Mouse (Mus musculus): ENCODE results near the gene Hand1. TPM values are rescaled to one million over a fixed set of nuclear protein-coding genes. Genes with fewer than 3 reads are reported as not detected.

Gene Hand1
- 17.4 and 20.7 TPM in 2 replicates for polyA plus RNA-seq (2015; fragmentation: Nextera tagmentation; extraction: Ambion mirVana)

DNA sequence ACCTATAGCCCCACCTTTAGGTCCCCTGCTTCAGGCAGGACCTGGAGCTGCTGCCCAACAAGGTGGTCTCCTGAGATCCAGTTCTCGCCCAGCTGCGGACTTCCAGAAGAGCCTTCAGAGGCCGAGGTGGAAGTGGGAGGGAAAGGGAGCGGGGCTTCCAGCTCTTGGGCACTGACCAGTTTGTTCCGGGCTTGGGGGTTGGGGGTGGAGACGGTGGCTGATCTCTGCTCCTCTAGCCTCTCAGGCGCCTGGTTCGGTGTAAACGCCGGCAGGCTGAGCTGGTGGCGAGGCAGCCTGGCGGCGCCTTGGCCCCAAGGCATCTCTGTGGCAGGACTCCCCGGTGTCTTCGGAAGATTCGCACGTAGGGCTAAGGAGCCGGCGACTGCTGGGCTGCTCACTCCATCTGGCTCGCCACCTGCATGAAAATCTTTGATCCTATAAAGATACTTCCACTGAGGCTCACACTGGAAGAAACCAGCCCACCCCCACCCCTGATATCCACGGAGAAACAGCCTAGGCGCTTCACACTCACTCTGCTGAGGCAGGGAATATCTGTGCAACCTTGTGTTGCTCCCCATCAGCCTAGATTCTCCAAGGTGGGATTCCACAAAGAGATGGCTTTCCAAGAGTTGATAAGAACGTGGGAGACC, at the start of gene Hand1:
Gene Hand1 (minus strand): TSS at position 267 of the 650 bp plus-strand sequence.
- no peak for ATAC-seq
- no peak within 1 kb of the TSS for H3K9ac ChIP-seq (ENCODE audit: low read depth, low read length)
- peak within 1 kb of the TSS; percentile 31 for H3K4me3 ChIP-seq (ENCODE audit: low read depth, low read length)
- no peak within 1 kb of the TSS for H3K27ac ChIP-seq (ENCODE audit: low read depth, low read length)
- WGBS = 38% methylated on average over 23 of the region's 23 CpGs
- H3K36me3 ChIP-seq (ENCODE audit: control insufficient read depth, insufficient read depth) = no peaks in the 10 kb centered on the region
- H3K9me3 ChIP-seq (ENCODE audit: control insufficient read depth) = no peaks in the 10 kb centered on the region
- peaks cover 92% of the 10 kb centered on the region for H3K27me3 ChIP-seq (replicated peaks; ENCODE audit: control insufficient read depth, insufficient read depth, low read length)
- peaks cover 5% of the 10 kb centered on the region; the same call in 1 of the 2 replicates for H3K4me1 ChIP-seq (replicated peaks; ENCODE audit: control insufficient read depth, insufficient read depth, low read length)
- TF ChIP-seq CTCF (IDR thresholded peaks at IDR 0.05; ENCODE audit: low read depth) = no peak
- H3K4me2 ChIP-seq (replicated peaks; ENCODE audit: low read depth) = peak within 1 kb of the TSS; percentile 40

DNA sequence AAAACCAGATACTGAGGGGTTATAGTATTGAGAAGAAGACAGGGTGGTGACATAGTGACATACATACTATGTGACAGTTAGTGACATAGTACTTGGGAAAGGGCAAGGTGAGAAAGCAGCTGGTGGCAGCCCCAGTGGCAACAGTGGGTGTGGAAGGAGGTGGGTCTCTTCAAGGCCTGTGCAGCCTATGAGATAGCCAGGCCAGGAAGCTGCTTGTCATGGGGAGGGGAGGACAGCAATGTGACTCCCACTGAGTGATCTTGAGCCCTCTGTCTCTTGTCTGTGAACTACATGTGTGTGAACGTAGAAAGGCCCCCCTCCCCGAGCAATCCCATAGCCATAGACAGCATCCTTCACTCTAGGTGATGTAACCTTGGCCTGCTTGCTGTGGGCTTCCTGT, 43.5 kb upstream of the Hand1 start:
- ATAC-seq = no peak
- WGBS = 79% methylated on average over 2 of the region's 2 CpGs
- Histone ChIP-seq H3K4me2 (replicated peaks; ENCODE audit: low read depth) (no peak overlapping the region), H3K4me3 (ENCODE audit: low read depth, low read length) (no peak overlapping the region), H3K9me3 (ENCODE audit: control insufficient read depth) (no peaks in the 10 kb centered on the region), H3K36me3 (ENCODE audit: control insufficient read depth, insufficient read depth) (no peaks in the 10 kb centered on the region), H3K9ac (ENCODE audit: low read depth, low read length) (no peak overlapping the region), H3K27ac (ENCODE audit: low read depth, low read length) (no peak overlapping the region), H3K27me3 (replicated peaks; ENCODE audit: control insufficient read depth, insufficient read depth, low read length) (no peaks in the 10 kb centered on the region), H3K4me1 (replicated peaks; ENCODE audit: control insufficient read depth, insufficient read depth, low read length) (no peaks in the 10 kb centered on the region)
- no peak for TF ChIP-seq CTCF (IDR thresholded peaks at IDR 0.05; ENCODE audit: low read depth)

DNA sequence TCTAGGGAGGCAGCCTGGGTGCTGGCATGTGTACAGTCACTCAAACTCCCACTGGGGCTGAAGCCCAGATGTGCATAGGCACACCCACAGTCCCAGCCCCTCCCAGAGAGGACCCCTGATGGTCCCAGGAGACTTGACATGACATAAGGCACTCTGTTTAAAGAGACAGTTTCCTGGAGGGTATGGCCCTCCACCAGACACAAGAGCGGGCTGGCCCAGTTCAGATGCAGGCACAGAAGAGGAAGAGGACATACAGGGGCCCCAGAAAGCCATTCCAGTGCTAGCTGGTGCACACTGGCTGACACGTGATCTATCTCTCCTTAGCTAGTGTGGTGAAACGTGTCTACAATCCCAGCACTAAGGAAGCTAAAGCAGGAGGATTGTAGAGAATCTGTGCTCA, 40.4 kb upstream of the Hand1 start:
- WGBS = 58% methylated on average over 3 of the region's 3 CpGs
- H3K36me3 ChIP-seq (ENCODE audit: control insufficient read depth, insufficient read depth) = no peaks in the 10 kb centered on the region
- H3K9ac ChIP-seq (ENCODE audit: low read depth, low read length) = no peak overlapping the region
- H3K4me2 ChIP-seq (replicated peaks; ENCODE audit: low read depth) = no peak overlapping the region
- H3K9me3 ChIP-seq (ENCODE audit: control insufficient read depth) = no peaks in the 10 kb centered on the region
- no peaks in the 10 kb centered on the region for H3K4me1 ChIP-seq (replicated peaks; ENCODE audit: control insufficient read depth, insufficient read depth, low read length)
- H3K4me3 ChIP-seq (ENCODE audit: low read depth, low read length) = no peak overlapping the region
- ATAC-seq = no peak
- no peaks in the 10 kb centered on the region for H3K27me3 ChIP-seq (replicated peaks; ENCODE audit: control insufficient read depth, insufficient read depth, low read length)
- no peak overlapping the region for H3K27ac ChIP-seq (ENCODE audit: low read depth, low read length)
- TF ChIP-seq CTCF (IDR thresholded peaks at IDR 0.05; ENCODE audit: low read depth) = no peak

DNA sequence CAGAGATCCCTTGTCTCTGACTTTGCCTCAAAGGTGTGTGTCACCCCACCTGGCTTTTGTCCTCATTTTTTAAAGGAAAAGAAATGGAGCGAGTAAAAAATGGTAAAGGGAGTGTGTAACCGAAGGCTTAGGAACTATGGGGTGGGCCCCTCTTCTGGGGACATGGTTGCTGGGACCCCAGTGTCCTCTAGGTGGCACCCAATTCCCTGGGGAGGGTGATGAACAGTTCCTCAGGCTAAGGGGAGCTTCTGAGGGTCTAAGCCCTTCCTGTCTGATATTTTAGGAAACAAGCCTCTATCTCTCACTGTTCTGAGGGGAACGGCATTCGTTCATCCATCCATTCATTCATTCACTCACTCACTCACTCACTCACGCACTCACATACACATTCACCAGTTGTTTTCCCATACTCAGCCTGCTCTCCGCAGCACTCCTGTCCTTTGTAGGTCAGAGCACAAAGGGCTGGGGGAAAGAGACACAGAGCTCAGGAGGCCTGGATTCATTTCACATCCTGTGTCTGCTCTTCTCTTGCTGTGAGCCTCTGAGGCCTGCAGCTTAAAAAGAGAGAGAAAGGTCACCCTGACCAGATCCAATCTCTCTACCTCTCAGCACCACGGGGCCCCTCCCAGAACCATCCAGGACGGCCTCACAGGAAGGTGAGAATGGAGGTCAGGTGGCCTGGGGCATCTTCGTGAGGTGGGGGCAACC, 36.3 kb upstream of the Hand1 start:
- Histone ChIP-seq H3K9me3 (ENCODE audit: control insufficient read depth) (no peaks in the 10 kb centered on the region), H3K36me3 (ENCODE audit: control insufficient read depth, insufficient read depth) (no peaks in the 10 kb centered on the region), H3K27ac (ENCODE audit: low read depth, low read length) (no peak overlapping the region), H3K4me2 (replicated peaks; ENCODE audit: low read depth) (no peak overlapping the region), H3K27me3 (replicated peaks; ENCODE audit: control insufficient read depth, insufficient read depth, low read length) (no peaks in the 10 kb centered on the region), H3K4me1 (replicated peaks; ENCODE audit: control insufficient read depth, insufficient read depth, low read length) (no peaks in the 10 kb centered on the region), H3K9ac (ENCODE audit: low read depth, low read length) (no peak overlapping the region), H3K4me3 (ENCODE audit: low read depth, low read length) (no peak overlapping the region)
- 52% methylated on average over 9 of the region's 9 CpGs for WGBS
- ATAC-seq = no peak
- peak; percentile 75 for TF ChIP-seq CTCF (IDR thresholded peaks at IDR 0.05; ENCODE audit: low read depth)

DNA sequence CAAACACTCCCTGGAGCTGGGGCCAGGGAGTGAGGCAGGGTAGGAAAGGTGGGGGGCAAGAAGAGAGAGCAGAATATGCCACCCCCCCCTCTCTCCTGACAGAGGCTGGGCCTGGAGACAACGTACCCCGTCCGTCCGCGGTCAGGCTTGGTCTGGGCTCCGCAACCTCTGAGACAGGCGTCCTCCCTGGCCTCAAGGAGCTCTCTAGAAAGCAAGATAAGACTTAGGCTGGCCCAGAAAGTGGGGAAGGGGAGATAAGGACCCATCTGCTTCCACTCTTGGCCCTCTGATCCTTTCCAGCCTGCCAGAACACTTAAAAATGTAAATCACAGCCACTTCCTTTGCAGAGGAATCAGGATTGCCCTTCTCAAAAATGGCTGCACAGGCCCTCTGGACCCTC, 33.8 kb upstream of the Hand1 start:
- Histone ChIP-seq H3K27ac (ENCODE audit: low read depth, low read length) (no peak overlapping the region; the same call in 1 of the 2 replicates), H3K4me1 (replicated peaks; ENCODE audit: control insufficient read depth, insufficient read depth, low read length) (no peaks in the 10 kb centered on the region), H3K27me3 (replicated peaks; ENCODE audit: control insufficient read depth, insufficient read depth, low read length) (no peaks in the 10 kb centered on the region), H3K9me3 (ENCODE audit: control insufficient read depth) (no peaks in the 10 kb centered on the region), H3K4me2 (replicated peaks; ENCODE audit: low read depth) (no peak overlapping the region), H3K36me3 (ENCODE audit: control insufficient read depth, insufficient read depth) (no peaks in the 10 kb centered on the region), H3K9ac (ENCODE audit: low read depth, low read length) (no peak overlapping the region), H3K4me3 (ENCODE audit: low read depth, low read length) (no peak overlapping the region)
- no peak for TF ChIP-seq CTCF (IDR thresholded peaks at IDR 0.05; ENCODE audit: low read depth)
- 50% methylated on average over 7 of the region's 7 CpGs for WGBS
- no peak for ATAC-seq

DNA sequence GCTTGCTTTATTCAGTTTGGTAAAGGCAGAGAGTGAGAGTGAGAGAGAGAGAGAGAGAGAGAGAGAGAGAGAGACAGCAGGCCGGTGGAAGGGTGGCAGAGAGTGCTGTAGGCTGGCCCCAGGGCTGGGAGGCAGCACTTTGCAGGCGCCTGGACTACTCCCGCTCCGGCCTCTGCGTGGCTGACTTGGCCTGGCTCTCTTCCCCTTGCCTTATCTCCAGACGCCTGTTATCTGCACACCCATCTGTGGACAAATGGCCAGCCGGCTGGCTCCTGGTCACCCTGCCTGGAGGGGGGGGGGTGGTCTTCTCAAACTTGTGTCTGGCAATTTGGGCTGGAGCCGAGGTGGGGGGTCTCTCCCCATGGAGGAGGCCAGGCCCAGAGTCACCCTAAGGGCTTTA, 32.0 kb upstream of the Hand1 start:
- 34% methylated on average over 8 of the region's 8 CpGs for WGBS

More for the DNA sequence above, 32.0 kb upstream of the Hand1 start:
- no peaks in the 10 kb centered on the region for H3K36me3 ChIP-seq (ENCODE audit: control insufficient read depth, insufficient read depth)
- no peaks in the 10 kb centered on the region for H3K9me3 ChIP-seq (ENCODE audit: control insufficient read depth)
- no peak for ATAC-seq
- H3K27ac ChIP-seq (ENCODE audit: low read depth, low read length) = no peak overlapping the region
- no peak overlapping the region for H3K4me2 ChIP-seq (replicated peaks; ENCODE audit: low read depth)
- no peak for TF ChIP-seq CTCF (IDR thresholded peaks at IDR 0.05; ENCODE audit: low read depth)
- no peak overlapping the region for H3K4me3 ChIP-seq (ENCODE audit: low read depth, low read length)
- no peak overlapping the region for H3K9ac ChIP-seq (ENCODE audit: low read depth, low read length)
- H3K27me3 ChIP-seq (replicated peaks; ENCODE audit: control insufficient read depth, insufficient read depth, low read length) = no peaks in the 10 kb centered on the region
- no peaks in the 10 kb centered on the region for H3K4me1 ChIP-seq (replicated peaks; ENCODE audit: control insufficient read depth, insufficient read depth, low read length)
